Mouse (Mus musculus): Measurements from ENCODE around the gene Zscan2. TPM values are rescaled to one million over a fixed set of nuclear protein-coding genes. Genes with fewer than 3 reads are reported as not detected.

The Zscan2 gene
- total RNA-seq, 2 experiments from 2014 or later, result 15.9 to 16.5 TPM

- no peak for TF ChIP-seq CTCF (IDR thresholded peaks at IDR 0.05)
- intact Hi-C loops (cut with DNase I), result loop anchor here (10.0 kb wide), 1 partner anchor 461 kb away; the partner anchor contains the start of gene Fes
- Histone ChIP-seq H3K4me3 (no peak overlapping the region), H3K27ac (no peak overlapping the region)
- DNase-seq (ENCODE audit: extremely low spot score in 1 of 2, low spot score in 2 of 2), result no peak
These were observed 15.0 kb upstream of the Zscan2 start for GRCm38 (mm10) chr7:80845621-80846279.

- no peak for DNase-seq (ENCODE audit: extremely low spot score in 1 of 2, low spot score in 2 of 2)
- no peak overlapping the region for H3K4me3 ChIP-seq
- no peak for TF ChIP-seq CTCF (IDR thresholded peaks at IDR 0.05)
- intact Hi-C loops (cut with DNase I), result loop anchor here (10.0 kb wide), 1 partner anchor 461 kb away; the partner anchor contains the start of gene Fes
- no peak overlapping the region for H3K27ac ChIP-seq
These were observed 14.4 kb upstream of the Zscan2 start for GRCm38 (mm10) chr7:80846280-80846678.

GRCm38 (mm10) chr7:80846709-80847108 lies 14.0 kb upstream of the Zscan2 start:
- no peak overlapping the region for H3K4me3 ChIP-seq
- no peak for DNase-seq (ENCODE audit: extremely low spot score in 1 of 2, low spot score in 2 of 2)
- no peak overlapping the region for H3K27ac ChIP-seq
- intact Hi-C loops (cut with DNase I), result loop anchor here (10.0 kb wide), 1 partner anchor 462 kb away; the partner anchor contains the start of gene Fes
- no peak for TF ChIP-seq CTCF (IDR thresholded peaks at IDR 0.05)

- no peak for DNase-seq (ENCODE audit: extremely low spot score in 1 of 2, low spot score in 2 of 2)
- Histone ChIP-seq H3K4me3 (no peak overlapping the region), H3K27ac (no peak overlapping the region)
- intact Hi-C loops (cut with DNase I), result loop anchor here (1.0 to 10.0 kb wide), 3 partner anchors 108 to 464 kb away; partner anchors contain the start of gene Fes
- no peak for TF ChIP-seq CTCF (IDR thresholded peaks at IDR 0.05)
These were observed 11.5 kb upstream of the Zscan2 start for GRCm38 (mm10) chr7:80849267-80849666.

GRCm38 (mm10) chr7:80849710-80850109 lies 11.0 kb upstream of the Zscan2 start:
- intact Hi-C loops (cut with DNase I), result loop anchor here (1.0 to 10.0 kb wide), 3 partner anchors 108 to 465 kb away; partner anchors contain the start of gene Fes
- peak; percentile 95 for TF ChIP-seq CTCF (IDR thresholded peaks at IDR 0.05)
- H3K27ac ChIP-seq, result no peak overlapping the region
- DNase-seq (ENCODE audit: extremely low spot score in 1 of 2, low spot score in 2 of 2), result peak; percentile 22 to 37
- H3K4me3 ChIP-seq, result no peak overlapping the region

GRCm38 (mm10) chr7:80850520-80850919 lies 10.2 kb upstream of the Zscan2 start:
- no peak for TF ChIP-seq CTCF (IDR thresholded peaks at IDR 0.05)
- Histone ChIP-seq H3K27ac (no peak overlapping the region), H3K4me3 (no peak overlapping the region)
- intact Hi-C loops (cut with DNase I), result no loop called here
- no peak for DNase-seq (ENCODE audit: extremely low spot score in 1 of 2, low spot score in 2 of 2)

GRCm38 (mm10) chr7:80853218-80853617 lies 7.5 kb upstream of the Zscan2 start:
- Histone ChIP-seq H3K4me3 (no peak overlapping the region), H3K27ac (no peak overlapping the region)
- intact Hi-C loops (cut with DNase I), result no loop called here
- TF ChIP-seq CTCF (IDR thresholded peaks at IDR 0.05), result peak; percentile 27
- DNase-seq (ENCODE audit: extremely low spot score in 1 of 2, low spot score in 2 of 2), result no peak

- H3K27ac ChIP-seq, result no peak overlapping the region
- H3K4me3 ChIP-seq, result no peak overlapping the region
- TF ChIP-seq CTCF (IDR thresholded peaks at IDR 0.05), result no peak
- no peak for DNase-seq (ENCODE audit: extremely low spot score in 1 of 2, low spot score in 2 of 2)
- intact Hi-C loops (cut with DNase I), result loop anchor here (5.0 kb wide), 1 partner anchor 207 kb away; no protein-coding TSS in a partner anchor
These were observed 5.4 kb upstream of the Zscan2 start for GRCm38 (mm10) chr7:80855316-80855715.

GRCm38 (mm10) chr7:80857181-80857580 lies 3.5 kb upstream of the Zscan2 start:
- Histone ChIP-seq H3K27ac (no peak overlapping the region), H3K4me3 (no peak overlapping the region)
- intact Hi-C loops (cut with DNase I), result loop anchor here (1.0 to 5.0 kb wide), 2 partner anchors 205 to 298 kb away; no protein-coding TSS in a partner anchor
- peak; percentile 69 to 77 for DNase-seq (ENCODE audit: extremely low spot score in 1 of 2, low spot score in 2 of 2)
- TF ChIP-seq CTCF (IDR thresholded peaks at IDR 0.05), result peak; percentile 93

GRCm38 (mm10) chr7:80860227-80860626 lies 493 bp upstream of the Zscan2 start:
- no peak for TF ChIP-seq CTCF (IDR thresholded peaks at IDR 0.05)
- Histone ChIP-seq H3K4me3 (peak overlapping the region; percentile 92), H3K27ac (peak overlapping the region; percentile 16; the same call in 1 of the 2 replicates)
- intact Hi-C loops (cut with DNase I), result loop anchor here (2.0 kb wide), 1 partner anchor 41 kb away; the partner anchor contains the start of gene Wdr73
- DNase-seq (ENCODE audit: extremely low spot score in 1 of 2, low spot score in 2 of 2), result no peak

- DNase-seq (ENCODE audit: extremely low spot score in 1 of 2, low spot score in 2 of 2), result no peak
- intact Hi-C loops (cut with DNase I), result no loop called here
- H3K4me3 ChIP-seq, result no peak overlapping the region
- TF ChIP-seq CTCF (IDR thresholded peaks at IDR 0.05), result no peak
- no peak overlapping the region for H3K27ac ChIP-seq
These were observed 1.8 kb downstream of the Zscan2 start for GRCm38 (mm10) chr7:80862475-80862874.

GRCm38 (mm10) chr7:80863520-80863919 lies 2.8 kb downstream of the Zscan2 start:
- intact Hi-C loops (cut with DNase I), result no loop called here
- Histone ChIP-seq H3K4me3 (peak overlapping the region; percentile 27), H3K27ac (peak overlapping the region; percentile 79)
- TF ChIP-seq CTCF (IDR thresholded peaks at IDR 0.05), result no peak
- DNase-seq (ENCODE audit: extremely low spot score in 1 of 2, low spot score in 2 of 2), result peak in 1 of 2 experiments; percentile 36
